Mouse (Mus musculus): ENCODE measurements around the gene March7. TPM values are rescaled to one million over a fixed set of nuclear protein-coding genes. Genes with fewer than 3 reads are reported as not detected.

The March7 gene
- polyA plus RNA-seq, 1 experiment from 2014 or later, result 67.4 TPM

Other genes starting within 250 kb of the March7 start
- 59.7 and 75.4 TPM in 2 replicates for gene Baz2b, start within 50 bp of the March7 start, polyA plus RNA-seq (2016; fragmentation: Nextera tagmentation; extraction: Ambion mirVana)
- gene Cd302, start 74.6 kb downstream of the March7 start, polyA plus RNA-seq (2016; fragmentation: Nextera tagmentation; extraction: Ambion mirVana), result 17.2 and 17.4 TPM in 2 replicates
- gene Ly75, start 173.4 kb downstream of the March7 start, polyA plus RNA-seq (2016; fragmentation: Nextera tagmentation; extraction: Ambion mirVana), result 3.2 and 3.6 TPM in 2 replicates